Mouse (Mus musculus) stomach, embryonic 14.5 days (tissue): ENCODE data around the gene Itgb7. TPM values are rescaled to one million over a fixed set of nuclear protein-coding genes. Genes with fewer than 3 reads are reported as not detected.

Experiments used
- ATAC-seq: fragments of 200-750 bp; cut with Nextera tagmentation; 2 replicates; pipeline ENCODE4 v1.8.0; 2017; ENCODE audit warnings: low read depth, moderate TSS enrichment; ENCODE audit not compliant: insufficient number of reproducible peaks, insufficient read depth, low FRiP score
- H3K27ac ChIP-seq: fragments of 300-500 bp; sonication (generic); 2 replicates; pipeline ENCODE4 v1.5.1; 2014; ENCODE audit warnings: mild to moderate bottlenecking, low read length, moderate library complexity, mixed read lengths
- H3K27me3 ChIP-seq: fragments of 300-500 bp; sonication (generic); 2 replicates; pipeline ENCODE4 v1.6.1; 2014; ENCODE audit warnings: low read length, control low read depth, mixed read lengths; ENCODE audit not compliant: control insufficient read depth, insufficient read depth
- H3K36me3 ChIP-seq: fragments of 300-500 bp; sonication (generic); 2 replicates; pipeline ENCODE4 v1.6.1; 2014; ENCODE audit warnings: mild to moderate bottlenecking, control low read depth, low read length, moderate library complexity, mixed read lengths; ENCODE audit not compliant: control insufficient read depth, insufficient read depth
- H3K4me1 ChIP-seq: fragments of 300-500 bp; sonication (generic); 2 replicates; pipeline ENCODE4 v1.6.1; 2014; ENCODE audit warnings: low read length, control low read depth, mixed read lengths; ENCODE audit not compliant: control insufficient read depth, insufficient read depth
- H3K4me2 ChIP-seq: fragments of 300-500 bp; sonication (generic); replicated peaks from 2 replicates; pipeline ENCODE4 v1.6.1; 2014; ENCODE audit warnings: low read depth, low read length, control low read depth
- H3K4me3 ChIP-seq: fragments of 300-500 bp; sonication (generic); 2 replicates; pipeline ENCODE4 v1.5.1; 2014; ENCODE audit warnings: low read depth, low read length, control low read depth
- H3K9ac ChIP-seq: fragments of 300-500 bp; sonication (generic); replicated peaks from 2 replicates; pipeline ENCODE4 v1.6.1; 2014; ENCODE audit warnings: low read depth, mild to moderate bottlenecking, control low read depth, low read length, moderate library complexity, mixed read lengths
- H3K9me3 ChIP-seq: fragments of 300-500 bp; sonication (generic); 2 replicates; pipeline ENCODE4 v1.6.1; 2016; ENCODE audit warnings: low read depth, low read length, control low read depth; ENCODE audit not compliant: control insufficient read depth
- WGBS: fragments of 180-500 bp; shearing (Covaris S2); extraction: QIAGEN DNeasy Blood & Tissue Kit; methylation state at CpG from one replicate; pipeline ENCODE4 v1.1.7; 2014; 5-methylcytosine and 5-hydroxymethylcytosine counted together
- polyA plus RNA-seq: library from polyadenylated mRNA; unstranded; fragments of >200 nt; fragmentation: Nextera tagmentation; extraction: Ambion mirVana; gene quantifications from 2 replicates; pipeline ENCODE4 v1.2.1, GENCODE M21; 2014

The Itgb7 gene
- polyA plus RNA-seq, 1 experiment from 2014 or later: 9.9 TPM

DNA sequence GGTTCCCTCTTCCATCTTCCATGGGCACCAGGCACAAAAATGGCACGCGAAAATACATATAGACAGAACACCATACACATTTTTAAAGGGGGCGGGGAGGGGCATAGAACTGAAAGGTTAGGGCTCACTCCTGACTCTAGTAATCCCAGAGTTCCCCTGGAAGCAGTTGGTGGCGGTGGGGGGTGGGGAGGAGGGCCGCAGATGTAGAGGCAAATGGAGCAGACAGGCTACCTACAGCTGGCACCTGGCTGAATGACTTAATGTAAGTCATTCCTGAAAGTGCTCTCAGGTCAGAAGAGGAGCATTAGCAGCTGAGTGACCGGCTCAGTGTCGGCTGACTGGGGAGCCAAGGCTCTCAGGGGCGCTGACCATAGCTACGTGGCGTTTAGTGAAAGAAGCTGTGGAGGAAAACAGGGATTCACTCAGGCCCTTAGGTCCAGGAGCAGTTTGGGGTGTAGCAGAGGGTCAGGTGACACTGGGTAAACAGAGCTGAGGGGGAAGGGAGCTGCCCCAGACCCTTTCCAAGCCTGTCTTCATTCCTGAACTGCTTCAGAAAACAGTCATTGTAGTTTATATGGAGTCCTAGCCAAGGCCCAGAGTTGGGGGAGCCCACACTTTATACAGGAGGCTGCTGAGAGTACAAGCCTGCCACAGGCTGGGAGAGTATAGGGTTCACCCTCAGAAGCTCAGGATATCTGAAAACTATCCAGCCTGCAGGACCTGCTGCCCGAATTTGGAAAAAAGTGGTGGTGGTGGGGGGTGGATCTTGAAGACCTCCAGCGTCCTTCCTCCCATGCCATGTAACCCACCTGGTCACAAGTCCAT is 10.9 kb upstream of the Itgb7 start:
- Histone ChIP-seq H3K4me2 (peak overlapping the region; percentile 64), H3K4me3 (peak overlapping the region; percentile 17; the same call in 1 of the 2 replicates), H3K36me3 (peaks cover 9% of the 10 kb centered on the region; the same call in 1 of the 2 replicates), H3K9me3 (no peaks in the 10 kb centered on the region), H3K9ac (no peak overlapping the region), H3K27ac (peak overlapping the region; percentile 34), H3K27me3 (no peaks in the 10 kb centered on the region), H3K4me1 (peaks cover 31% of the 10 kb centered on the region)
- no peak for ATAC-seq
- 41% methylated on average over 12 of the region's 12 CpGs for WGBS

DNA sequence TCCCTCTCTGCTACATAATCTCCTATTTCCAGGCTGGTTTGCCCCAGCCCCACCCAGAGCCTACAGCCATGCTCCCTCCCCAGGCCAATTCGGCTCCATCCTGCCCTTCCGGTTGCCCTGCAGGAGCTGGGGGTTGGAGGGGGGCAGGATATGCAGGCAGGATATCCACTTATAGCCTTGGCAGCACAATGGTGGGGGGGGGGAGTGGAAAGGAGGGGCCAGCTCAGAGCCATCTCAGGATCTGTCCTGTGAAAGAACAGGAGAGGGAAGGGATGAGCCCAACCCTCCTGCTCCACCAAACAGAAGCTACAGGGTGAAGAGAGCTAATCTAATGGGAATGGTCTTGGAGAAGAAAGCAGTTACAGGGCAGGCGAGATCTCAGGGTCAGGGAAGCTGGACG is 8.9 kb upstream of the Itgb7 start:
- ATAC-seq: no peak
- H3K9ac ChIP-seq: no peak overlapping the region
- no peaks in the 10 kb centered on the region for H3K9me3 ChIP-seq
- peaks cover 18% of the 10 kb centered on the region for H3K36me3 ChIP-seq
- H3K27ac ChIP-seq: no peak overlapping the region
- 88% methylated on average over 4 of the region's 4 CpGs for WGBS
- H3K4me3 ChIP-seq: no peak overlapping the region
- no peaks in the 10 kb centered on the region for H3K27me3 ChIP-seq
- H3K4me2 ChIP-seq: no peak overlapping the region
- peaks cover 38% of the 10 kb centered on the region for H3K4me1 ChIP-seq

DNA sequence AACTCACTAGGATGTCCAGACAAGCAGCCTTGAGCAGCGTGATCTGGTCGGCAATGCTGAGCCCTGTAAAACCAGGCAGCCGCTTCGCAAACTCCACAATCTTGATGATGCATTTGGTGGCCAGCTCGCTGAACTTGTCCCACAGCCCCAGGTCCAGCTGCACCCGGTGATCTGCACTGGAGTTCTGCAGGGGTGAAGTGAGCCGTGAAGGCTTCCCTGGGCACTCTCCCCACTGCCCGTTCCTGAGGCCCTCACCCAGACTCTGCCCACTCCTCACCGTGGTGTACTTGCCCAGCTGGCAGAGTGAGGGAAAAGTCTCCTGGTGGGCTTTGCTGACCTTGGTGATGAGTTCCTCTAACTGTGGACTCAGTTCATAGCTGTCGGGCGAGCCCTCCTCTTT is 8.1 kb upstream of the Itgb7 start:
- no peak overlapping the region for H3K4me2 ChIP-seq
- no peak overlapping the region for H3K4me3 ChIP-seq
- ATAC-seq: no peak
- no peaks in the 10 kb centered on the region for H3K27me3 ChIP-seq
- peaks cover 38% of the 10 kb centered on the region for H3K4me1 ChIP-seq
- peaks cover 18% of the 10 kb centered on the region for H3K36me3 ChIP-seq
- H3K9ac ChIP-seq: no peak overlapping the region
- H3K27ac ChIP-seq: no peak overlapping the region
- no peaks in the 10 kb centered on the region for H3K9me3 ChIP-seq
- 80% methylated on average over 11 of the region's 11 CpGs for WGBS

DNA sequence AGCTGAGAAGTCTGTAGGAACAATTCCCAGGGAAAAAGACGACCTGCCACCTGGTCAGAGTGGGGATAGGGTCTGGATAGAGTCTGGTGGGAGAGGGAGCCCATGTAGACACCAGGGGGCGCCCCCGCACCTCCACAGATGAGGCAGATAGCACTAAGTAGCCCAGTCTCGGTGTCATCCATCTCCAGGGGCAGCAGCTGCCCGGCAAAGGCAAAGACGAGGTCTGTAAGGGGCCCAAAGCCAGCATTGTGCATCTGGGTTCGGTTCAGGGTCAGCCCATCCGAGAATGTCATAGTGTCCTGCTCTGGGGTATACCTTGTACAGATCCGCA is 7.5 kb upstream of the Itgb7 start:
- Histone ChIP-seq H3K27me3 (no peaks in the 10 kb centered on the region), H3K36me3 (peaks cover 18% of the 10 kb centered on the region), H3K9me3 (no peaks in the 10 kb centered on the region), H3K4me2 (no peak overlapping the region), H3K4me1 (peaks cover 38% of the 10 kb centered on the region), H3K9ac (no peak overlapping the region), H3K4me3 (no peak overlapping the region), H3K27ac (no peak overlapping the region)
- WGBS: 11% methylated on average over 9 of the region's 9 CpGs
- ATAC-seq: no peak

DNA sequence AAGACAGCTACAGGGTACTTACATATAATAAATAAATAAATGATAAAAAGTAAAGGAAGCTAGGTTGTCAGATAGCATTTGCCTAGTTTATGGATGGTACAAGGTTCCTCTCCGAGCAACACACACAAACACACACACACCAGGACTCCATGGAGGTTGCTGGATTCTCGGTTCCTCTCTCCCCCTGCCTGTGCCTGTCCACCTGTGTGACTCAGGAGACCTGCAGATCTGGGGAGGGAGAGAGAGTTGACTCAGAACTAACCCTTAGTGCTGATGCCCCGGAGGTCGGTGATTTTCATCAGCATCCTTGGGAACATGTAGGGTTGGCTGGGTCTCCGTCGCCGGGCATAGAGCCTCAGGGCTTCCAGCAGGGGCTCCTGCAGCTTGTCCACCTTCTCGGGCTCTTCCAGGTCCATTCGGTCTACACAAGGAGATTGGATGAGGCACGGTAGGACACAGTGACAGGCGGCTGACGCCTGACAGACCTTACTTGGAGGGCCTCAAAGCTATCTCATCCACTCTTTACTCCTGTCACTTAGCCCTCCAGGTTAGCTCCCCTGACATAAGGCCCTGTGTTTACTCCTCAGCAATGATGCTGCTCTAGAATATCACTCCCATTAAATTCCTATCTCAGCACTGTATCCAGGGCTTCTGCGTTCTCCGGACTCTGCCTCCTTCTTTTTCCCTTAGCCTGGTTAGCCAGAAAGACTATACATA is 7.0 kb upstream of the Itgb7 start:
- no peak overlapping the region for H3K4me3 ChIP-seq
- no peak overlapping the region for H3K9ac ChIP-seq
- no peaks in the 10 kb centered on the region for H3K9me3 ChIP-seq
- no peak for ATAC-seq
- peaks cover 18% of the 10 kb centered on the region for H3K36me3 ChIP-seq
- no peak overlapping the region for H3K27ac ChIP-seq
- H3K4me1 ChIP-seq: peaks cover 38% of the 10 kb centered on the region
- WGBS: 85% methylated on average over 14 of the region's 14 CpGs
- H3K27me3 ChIP-seq: no peaks in the 10 kb centered on the region
- no peak overlapping the region for H3K4me2 ChIP-seq

DNA sequence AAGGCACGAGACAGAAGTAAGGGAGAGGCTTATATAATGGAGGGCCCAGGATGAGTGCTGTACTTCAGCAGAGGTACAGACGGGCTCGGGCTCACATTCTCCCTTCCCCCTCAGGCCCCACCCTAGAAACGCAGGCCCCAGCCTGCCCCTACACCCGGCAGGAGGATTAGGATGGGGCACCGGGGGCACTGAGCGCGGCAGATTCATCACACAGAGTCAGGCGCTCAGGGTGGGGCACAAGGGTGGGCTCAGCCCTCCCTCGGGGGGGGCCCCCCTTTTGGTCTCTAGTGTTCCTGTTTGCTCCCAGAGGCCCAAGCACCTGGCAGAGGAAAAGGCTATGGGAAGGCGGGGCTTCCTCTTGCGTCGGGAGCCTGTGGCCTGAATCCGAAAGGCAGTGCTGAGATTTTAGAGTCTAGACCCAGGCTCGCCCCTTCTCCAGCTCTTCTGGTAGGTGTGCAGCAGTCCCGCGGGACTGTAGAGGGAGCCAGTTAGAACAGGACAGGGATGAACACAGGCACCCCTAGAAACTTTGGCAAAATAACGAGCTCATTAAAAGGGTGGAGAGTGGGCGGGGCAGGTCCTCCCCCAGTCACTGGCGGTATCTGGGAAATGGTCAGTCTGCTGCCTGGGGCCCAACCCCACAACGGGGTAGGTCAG is 3.8 kb upstream of the Itgb7 start:
- H3K9ac ChIP-seq: no peak overlapping the region; the same call in 1 of the 2 replicates
- H3K4me1 ChIP-seq: peaks cover 28% of the 10 kb centered on the region
- peak; percentile 77 for ATAC-seq
- H3K27ac ChIP-seq: peak overlapping the region; percentile 73
- no peak overlapping the region for H3K4me3 ChIP-seq
- H3K4me2 ChIP-seq: peak overlapping the region; percentile 27
- H3K36me3 ChIP-seq: peaks cover 18% of the 10 kb centered on the region
- 13% methylated on average over 21 of the region's 21 CpGs for WGBS
- H3K9me3 ChIP-seq: no peaks in the 10 kb centered on the region
- no peaks in the 10 kb centered on the region for H3K27me3 ChIP-seq

DNA sequence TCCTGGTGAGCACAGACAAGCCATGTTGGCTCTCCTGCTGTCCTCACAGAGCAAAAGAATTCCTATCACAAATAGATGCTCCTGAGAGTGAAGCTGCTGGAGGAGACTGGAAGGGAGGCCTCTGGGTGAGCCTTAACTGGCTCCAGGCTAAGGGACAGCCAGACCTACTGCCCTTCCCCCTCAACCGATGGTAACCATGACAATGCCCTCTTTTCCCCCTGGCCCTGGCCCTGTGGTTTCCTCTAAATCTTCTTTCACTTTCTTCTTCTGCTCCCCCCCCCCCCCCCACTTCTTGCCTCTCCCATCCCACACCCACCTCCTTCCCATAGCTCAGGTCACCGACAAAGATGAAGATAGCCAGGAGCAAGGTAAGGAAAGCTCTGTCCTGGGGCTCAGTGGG is 2.2 kb upstream of the Itgb7 start:
- Histone ChIP-seq H3K4me1 (peaks cover 28% of the 10 kb centered on the region), H3K27me3 (no peaks in the 10 kb centered on the region), H3K4me3 (no peak overlapping the region), H3K36me3 (peaks cover 18% of the 10 kb centered on the region), H3K4me2 (no peak overlapping the region), H3K9me3 (no peaks in the 10 kb centered on the region), H3K27ac (peak overlapping the region; percentile 73; the same call in 1 of the 2 replicates), H3K9ac (no peak overlapping the region)
- ATAC-seq: no peak
- 22% methylated on average over 2 of the region's 2 CpGs for WGBS

DNA sequence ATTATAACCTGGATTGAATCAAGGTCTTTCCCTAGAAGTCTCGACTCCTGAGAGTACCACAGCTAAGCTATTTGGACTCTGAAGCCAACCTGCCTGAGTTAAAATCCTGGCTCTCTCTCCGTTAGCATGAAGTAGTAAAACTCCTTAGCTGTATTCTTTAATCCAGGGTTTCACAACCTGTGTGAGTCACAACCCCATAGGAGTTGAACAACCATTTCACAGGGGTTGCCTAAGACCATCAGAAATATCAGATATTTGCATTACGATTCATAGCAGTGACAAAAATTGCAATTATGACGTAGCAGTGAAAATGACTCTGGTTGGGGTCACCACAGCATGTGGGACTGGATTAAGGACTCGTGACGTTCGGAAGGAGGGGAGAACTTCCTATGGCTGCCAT is 1.0 kb upstream of the Itgb7 start:
- peaks cover 28% of the 10 kb centered on the region for H3K4me1 ChIP-seq
- H3K36me3 ChIP-seq: peaks cover 11% of the 10 kb centered on the region
- no peak overlapping the region for H3K4me3 ChIP-seq
- no peak for ATAC-seq
- H3K27me3 ChIP-seq: no peaks in the 10 kb centered on the region
- H3K4me2 ChIP-seq: no peak overlapping the region
- no peak overlapping the region for H3K9ac ChIP-seq
- no peak overlapping the region for H3K27ac ChIP-seq
- H3K9me3 ChIP-seq: no peaks in the 10 kb centered on the region
- 84% methylated on average over 7 of the region's 7 CpGs for WGBS
